Mouse (Mus musculus) E14TG2a.4 (cell line): ENCODE results near the gene B830017H08Rik.

Source experiments
- H3K27me3 ChIP-seq: 2 replicates; pipeline ENCODE4 v1.6.1; 2014; ENCODE audit warnings: low read length, control low read depth; ENCODE audit not compliant: insufficient read depth
- H3K36me3 ChIP-seq: 2 replicates; pipeline ENCODE4 v1.6.1; 2014; ENCODE audit warnings: low read length, control low read depth; ENCODE audit not compliant: insufficient read depth
- H3K4me1 ChIP-seq: replicated peaks from 2 replicates; pipeline ENCODE4 v1.6.1; 2014; ENCODE audit warnings: low read depth, low read length, control low read depth
- H3K4me3 ChIP-seq: replicated peaks from 2 replicates; pipeline ENCODE4 v1.5.1; 2014; ENCODE audit warnings: mild to moderate bottlenecking, low read length
- H3K9me3 ChIP-seq: 2 replicates; pipeline ENCODE4 v1.6.1; 2014; ENCODE audit warnings: low read length, control low read depth
- CTCF ChIP-seq: conservative IDR thresholded peaks from 2 replicates; pipeline ENCODE4 v1.5.1; 2014; ENCODE audit warnings: low read length
- NANOG ChIP-seq: IDR thresholded peaks from 2 replicates; pipeline ENCODE4 v1.6.1; 2014; ENCODE audit warnings: borderline replicate concordance, low read length, mixed read lengths
- POU5F1 ChIP-seq: IDR thresholded peaks from 2 replicates; pipeline ENCODE4 v1.6.1; 2014; ENCODE audit warnings: low read length, borderline replicate concordance

The B830017H08Rik gene

GRCm38 (mm10) chr16:17832821-17833220 is at the start of gene B830017H08Rik:
Gene B830017H08Rik (plus strand): TSS chr16:17833121.
- Histone ChIP-seq H3K9me3 (no peaks in the 10 kb centered on the region), H3K4me1 (peaks cover 40% of the 10 kb centered on the region), H3K4me3 (peak within 1 kb of the TSS; percentile 81), H3K27me3 (peaks cover 96% of the 10 kb centered on the region), H3K36me3 (no peaks in the 10 kb centered on the region)
- TF ChIP-seq POU5F1 (no peak), CTCF (no peak), NANOG (no peak)

DNA sequence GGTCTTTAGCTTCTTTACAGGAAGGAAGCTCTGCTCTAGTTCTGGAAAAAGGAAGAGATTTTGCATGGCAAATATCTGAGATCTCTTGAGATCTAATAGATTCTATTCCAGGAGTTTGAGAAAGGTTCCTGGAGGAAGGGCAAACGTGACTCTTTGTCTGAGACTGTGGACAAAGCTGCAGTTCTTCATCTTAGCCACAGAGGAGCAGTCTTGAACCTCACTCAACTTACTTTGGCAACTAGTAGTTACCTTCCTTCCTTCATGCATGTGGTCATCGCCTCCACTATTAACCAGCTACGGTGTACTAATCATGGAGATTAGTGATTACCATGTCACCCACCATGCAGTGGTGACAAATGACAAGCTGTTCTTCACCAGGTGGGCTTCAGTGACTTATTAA is 47.6 kb upstream of the B830017H08Rik start:
- no peak overlapping the region for H3K4me3 ChIP-seq
- no peaks in the 10 kb centered on the region for H3K9me3 ChIP-seq
- H3K4me1 ChIP-seq: no peaks in the 10 kb centered on the region
- TF ChIP-seq CTCF (no peak), NANOG (no peak), POU5F1 (no peak)
- no peaks in the 10 kb centered on the region for H3K27me3 ChIP-seq
- peaks cover 80% of the 10 kb centered on the region for H3K36me3 ChIP-seq

- TF ChIP-seq NANOG (no peak), POU5F1 (no peak), CTCF (no peak)
- Histone ChIP-seq H3K36me3 (peaks cover 47% of the 10 kb centered on the region), H3K9me3 (no peaks in the 10 kb centered on the region), H3K4me3 (no peak overlapping the region), H3K27me3 (peaks cover 42% of the 10 kb centered on the region), H3K4me1 (peaks cover 8% of the 10 kb centered on the region)
Observed at GRCm38 (mm10) chr16:17792728-17793127, 40.2 kb upstream of the B830017H08Rik start.

GRCm38 (mm10) chr16:17794047-17794446 is 38.9 kb upstream of the B830017H08Rik start:
- H3K4me1 ChIP-seq: peaks cover 19% of the 10 kb centered on the region
- H3K27me3 ChIP-seq: peaks cover 55% of the 10 kb centered on the region
- peaks cover 36% of the 10 kb centered on the region for H3K36me3 ChIP-seq
- peaks cover 3% of the 10 kb centered on the region; the same call in 1 of the 2 replicates for H3K9me3 ChIP-seq
- H3K4me3 ChIP-seq: no peak overlapping the region
- TF ChIP-seq POU5F1: no peak
- no peak for TF ChIP-seq NANOG
- no peak for TF ChIP-seq CTCF

GRCm38 (mm10) chr16:17795643-17796042 is 37.3 kb upstream of the B830017H08Rik start:
- peaks cover 22% of the 10 kb centered on the region for H3K36me3 ChIP-seq
- no peak overlapping the region for H3K4me3 ChIP-seq
- peaks cover 5% of the 10 kb centered on the region; the same call in 1 of the 2 replicates for H3K9me3 ChIP-seq
- TF ChIP-seq NANOG: no peak
- TF ChIP-seq POU5F1: no peak
- no peak for TF ChIP-seq CTCF
- peaks cover 70% of the 10 kb centered on the region for H3K27me3 ChIP-seq
- H3K4me1 ChIP-seq: peaks cover 22% of the 10 kb centered on the region

GRCm38 (mm10) chr16:17796519-17796918 is 36.4 kb upstream of the B830017H08Rik start:
- TF ChIP-seq CTCF (no peak), POU5F1 (no peak), NANOG (no peak)
- peaks cover 79% of the 10 kb centered on the region for H3K27me3 ChIP-seq

GRCm38 (mm10) chr16:17796971-17797811 is 35.7 kb upstream of the B830017H08Rik start, which contains the start of gene Scarf2:
Gene Scarf2 (plus strand): TSS chr16:17797282.
- Histone ChIP-seq H3K4me1 (peaks cover 32% of the 10 kb centered on the region), H3K27me3 (peaks cover 85% of the 10 kb centered on the region), H3K36me3 (peaks cover 7% of the 10 kb centered on the region), H3K9me3 (peaks cover 5% of the 10 kb centered on the region; the same call in 1 of the 2 replicates), H3K4me3 (peak within 1 kb of the TSS; percentile 70)
- TF ChIP-seq CTCF (no peak), NANOG (no peak), POU5F1 (no peak)

More at GRCm38 (mm10) chr16:17796519-17796918, 36.4 kb upstream of the B830017H08Rik start:
- H3K9me3 ChIP-seq: peaks cover 5% of the 10 kb centered on the region; the same call in 1 of the 2 replicates
- H3K4me1 ChIP-seq: peaks cover 28% of the 10 kb centered on the region
- peak overlapping the region; percentile 70 for H3K4me3 ChIP-seq
- H3K36me3 ChIP-seq: peaks cover 13% of the 10 kb centered on the region

DNA sequence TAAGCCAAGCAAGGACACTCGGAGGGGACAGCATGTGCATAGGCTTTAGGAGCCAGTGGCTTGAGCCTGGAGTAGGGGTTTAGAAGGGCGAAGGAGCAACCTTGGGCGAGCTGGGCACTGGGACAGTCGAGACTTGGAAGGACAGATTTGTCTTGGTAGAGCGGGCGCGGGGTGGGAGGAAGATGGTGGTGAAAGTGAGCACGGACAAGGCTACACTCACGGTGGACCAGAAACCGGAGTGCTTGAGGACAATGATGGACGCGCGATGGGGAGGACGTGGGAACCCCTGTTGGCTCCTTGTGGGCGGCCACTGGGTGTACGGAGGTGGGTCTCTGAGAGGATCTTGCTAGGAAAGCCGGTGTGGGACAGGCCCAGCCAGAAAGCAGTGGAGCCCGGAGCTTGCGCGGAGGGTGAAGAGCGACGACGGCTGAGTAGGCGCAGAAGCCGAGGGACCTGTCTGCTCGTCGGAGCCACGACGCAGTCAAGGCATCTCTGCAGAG is 35.1 kb upstream of the B830017H08Rik start:
- peaks cover 92% of the 10 kb centered on the region for H3K27me3 ChIP-seq
- H3K4me1 ChIP-seq: peaks cover 37% of the 10 kb centered on the region
- no peak for TF ChIP-seq CTCF
- TF ChIP-seq POU5F1: no peak
- no peak for TF ChIP-seq NANOG

More for the DNA sequence above, 35.1 kb upstream of the B830017H08Rik start:
- Histone ChIP-seq H3K9me3 (peaks cover 5% of the 10 kb centered on the region; the same call in 1 of the 2 replicates), H3K36me3 (no peaks in the 10 kb centered on the region), H3K4me3 (peak overlapping the region; percentile 70)
